Mouse (Mus musculus) E14TG2a.4 (cell line): ENCODE results near the gene Znfx1.
"Not testable (repeated sequence)": the region's sequence is repeated elsewhere in the genome, so short reads cannot be mapped to it uniquely, and the experiment has no call there.

ENCODE experiments used
- H3K27me3 ChIP-seq: 2 replicates; pipeline ENCODE4 v1.6.1; 2014; ENCODE audit warnings: low read length, control low read depth; ENCODE audit not compliant: insufficient read depth
- H3K36me3 ChIP-seq: 2 replicates; pipeline ENCODE4 v1.6.1; 2014; ENCODE audit warnings: low read length, control low read depth; ENCODE audit not compliant: insufficient read depth
- H3K4me1 ChIP-seq: replicated peaks from 2 replicates; pipeline ENCODE4 v1.6.1; 2014; ENCODE audit warnings: low read depth, low read length, control low read depth
- H3K4me3 ChIP-seq: replicated peaks from 2 replicates; pipeline ENCODE4 v1.5.1; 2014; ENCODE audit warnings: mild to moderate bottlenecking, low read length
- H3K9me3 ChIP-seq: 2 replicates; pipeline ENCODE4 v1.6.1; 2014; ENCODE audit warnings: low read length, control low read depth
- CTCF ChIP-seq: conservative IDR thresholded peaks from 2 replicates; pipeline ENCODE4 v1.5.1; 2014; ENCODE audit warnings: low read length
- NANOG ChIP-seq: IDR thresholded peaks from 2 replicates; pipeline ENCODE4 v1.6.1; 2014; ENCODE audit warnings: borderline replicate concordance, low read length, mixed read lengths
- POU5F1 ChIP-seq: IDR thresholded peaks from 2 replicates; pipeline ENCODE4 v1.6.1; 2014; ENCODE audit warnings: low read length, borderline replicate concordance

Znfx1 gene

GRCm38 (mm10) chr2:167030507-167030906, 32.3 kb downstream of the Znfx1 start:
- no peaks in the 10 kb centered on the region for H3K9me3 ChIP-seq
- peaks cover 99% of the 10 kb centered on the region for H3K36me3 ChIP-seq
- no peaks in the 10 kb centered on the region for H3K27me3 ChIP-seq
- H3K4me3 ChIP-seq = no peak overlapping the region
- peaks cover 39% of the 10 kb centered on the region for H3K4me1 ChIP-seq
- TF ChIP-seq POU5F1 (no peak), NANOG (no peak), CTCF (peak; percentile 30)

GRCm38 (mm10) chr2:167028553-167028952, 34.3 kb downstream of the Znfx1 start:
- no peak overlapping the region for H3K4me3 ChIP-seq
- no peaks in the 10 kb centered on the region for H3K9me3 ChIP-seq
- H3K27me3 ChIP-seq = no peaks in the 10 kb centered on the region
- peaks cover 31% of the 10 kb centered on the region for H3K4me1 ChIP-seq
- TF ChIP-seq NANOG = no peak
- TF ChIP-seq POU5F1 = no peak
- no peak for TF ChIP-seq CTCF
- peaks cover 96% of the 10 kb centered on the region for H3K36me3 ChIP-seq

GRCm38 (mm10) chr2:167019396-167019795, 43.4 kb downstream of the Znfx1 start:
- H3K9me3 ChIP-seq = no peaks in the 10 kb centered on the region
- H3K27me3 ChIP-seq = no peaks in the 10 kb centered on the region
- no peak overlapping the region for H3K4me3 ChIP-seq
- peaks cover 80% of the 10 kb centered on the region for H3K36me3 ChIP-seq
- peaks cover 26% of the 10 kb centered on the region for H3K4me1 ChIP-seq
- TF ChIP-seq NANOG (no peak), POU5F1 (no peak), CTCF (no peak)

GRCm38 (mm10) chr2:167015382-167015718, 47.5 kb downstream of the Znfx1 start:
- Histone ChIP-seq H3K4me1 (peaks cover 26% of the 10 kb centered on the region), H3K9me3 (no peaks in the 10 kb centered on the region), H3K27me3 (no peaks in the 10 kb centered on the region), H3K36me3 (peaks cover 44% of the 10 kb centered on the region), H3K4me3 (peak overlapping the region; percentile 99)
- TF ChIP-seq NANOG (no peak), CTCF (no peak), POU5F1 (no peak)

GRCm38 (mm10) chr2:167014702-167015381, 48.0 kb downstream of the Znfx1 start, which contains the start of gene Ddx27:
Gene Ddx27, plus strand, starts transcription at chr2:167015193.
- peaks cover 4% of the 10 kb centered on the region; the same call in 1 of the 2 replicates for H3K27me3 ChIP-seq
- no peaks in the 10 kb centered on the region for H3K9me3 ChIP-seq
- H3K4me3 ChIP-seq = peak within 1 kb of the TSS; percentile 99
- H3K36me3 ChIP-seq = peaks cover 39% of the 10 kb centered on the region
- H3K4me1 ChIP-seq = peaks cover 26% of the 10 kb centered on the region
- TF ChIP-seq POU5F1 (no peak), NANOG (no peak), CTCF (no peak)

- Histone ChIP-seq H3K9me3 (no peaks in the 10 kb centered on the region), H3K36me3 (no peaks in the 10 kb centered on the region), H3K27me3 (peaks cover 16% of the 10 kb centered on the region), H3K4me1 (peaks cover 7% of the 10 kb centered on the region; the same call in 1 of the 2 replicates), H3K4me3 (no peak overlapping the region)
- no peak for TF ChIP-seq NANOG
- no peak for TF ChIP-seq CTCF
- TF ChIP-seq POU5F1 = no peak
Measured at GRCm38 (mm10) chr2:167010546-167010945, 52.3 kb downstream of the Znfx1 start.

GRCm38 (mm10) chr2:167009483-167009882, 53.3 kb downstream of the Znfx1 start:
- H3K27me3 ChIP-seq = peaks cover 16% of the 10 kb centered on the region
- peaks cover 7% of the 10 kb centered on the region; the same call in 1 of the 2 replicates for H3K4me1 ChIP-seq
- H3K9me3 ChIP-seq = no peaks in the 10 kb centered on the region
- no peak overlapping the region for H3K4me3 ChIP-seq
- H3K36me3 ChIP-seq = no peaks in the 10 kb centered on the region
- TF ChIP-seq POU5F1 (no peak), CTCF (no peak), NANOG (no peak)

GRCm38 (mm10) chr2:167007565-167007964, 55.2 kb downstream of the Znfx1 start:
- not testable (repeated sequence) for H3K9me3 ChIP-seq, H3K36me3 ChIP-seq, H3K4me3 ChIP-seq
- peaks cover 14% of the 10 kb centered on the region for H3K4me1 ChIP-seq
- H3K27me3 ChIP-seq = peaks cover 16% of the 10 kb centered on the region

- Histone ChIP-seq H3K4me1 (peaks cover 14% of the 10 kb centered on the region), H3K36me3 (no peaks in the 10 kb centered on the region), H3K27me3 (peaks cover 17% of the 10 kb centered on the region), H3K4me3 (no peak overlapping the region), H3K9me3 (no peaks in the 10 kb centered on the region)
- TF ChIP-seq CTCF = no peak
- TF ChIP-seq NANOG = no peak
- no peak for TF ChIP-seq POU5F1
Measured at GRCm38 (mm10) chr2:167007001-167007491, 55.8 kb downstream of the Znfx1 start.
